Mouse (Mus musculus) neural tube, embryonic 15.5 days (tissue): ENCODE results near the gene Sfxn5. TPM values are rescaled to one million over a fixed set of nuclear protein-coding genes. Genes with fewer than 3 reads are reported as not detected.

Experiments
- ATAC-seq: fragments of 200-750 bp; cut with Nextera tagmentation; 2 replicates; pipeline ENCODE4 v1.8.0; 2017; ENCODE audit warnings: mild to moderate bottlenecking, moderate TSS enrichment, moderate library complexity; ENCODE audit not compliant: low FRiP score
- H3K27ac ChIP-seq: fragments of 300-500 bp; sonication (generic); replicated peaks from 2 replicates; pipeline ENCODE4 v1.5.1; 2015; ENCODE audit warnings: mild to moderate bottlenecking, inconsistent platforms
- H3K27me3 ChIP-seq: fragments of 300-500 bp; sonication (generic); replicated peaks from 2 replicates; pipeline ENCODE4 v1.6.1; 2015; ENCODE audit warnings: inconsistent platforms
- H3K36me3 ChIP-seq: fragments of 300-500 bp; sonication (generic); 2 replicates; pipeline ENCODE4 v1.6.1; 2015; ENCODE audit warnings: inconsistent platforms
- H3K4me1 ChIP-seq: fragments of 300-500 bp; sonication (generic); 2 replicates; pipeline ENCODE4 v1.6.1; 2015; ENCODE audit warnings: inconsistent platforms
- H3K4me2 ChIP-seq: fragments of 300-500 bp; sonication (generic); 2 replicates; pipeline ENCODE4 v1.6.1; 2015; ENCODE audit warnings: inconsistent platforms, mild to moderate bottlenecking, moderate library complexity
- H3K4me3 ChIP-seq: fragments of 300-500 bp; sonication (generic); replicated peaks from 2 replicates; pipeline ENCODE4 v1.5.1; 2015; ENCODE audit warnings: mild to moderate bottlenecking, inconsistent platforms
- H3K9ac ChIP-seq: fragments of 300-500 bp; sonication (generic); replicated peaks from 2 replicates; pipeline ENCODE4 v1.6.1; 2015; ENCODE audit warnings: mild to moderate bottlenecking, inconsistent platforms
- H3K9me3 ChIP-seq: fragments of 300-500 bp; sonication (generic); replicated peaks from 2 replicates; pipeline ENCODE4 v1.6.1; 2016; ENCODE audit warnings: inconsistent platforms
- WGBS: fragments of 180-500 bp; shearing (Covaris S2); methylation state at CpG from one replicate; pipeline ENCODE4 v1.1.7; 2015; ENCODE audit warnings: mixed read lengths; 5-methylcytosine and 5-hydroxymethylcytosine counted together
- polyA plus RNA-seq: library from polyadenylated mRNA; unstranded; fragments of >200 nt; fragmentation: Nextera tagmentation; extraction: Ambion mirVana; gene quantifications from 2 replicates; pipeline ENCODE4 v1.2.1, GENCODE M21; 2015

Sfxn5 gene
- 38.4 and 39.3 TPM in 2 replicates for polyA plus RNA-seq

- H3K4me1 ChIP-seq = peaks cover 22% of the 10 kb centered on the region
- peak within 1 kb of the TSS; percentile 79 for H3K4me3 ChIP-seq
- no peaks in the 10 kb centered on the region for H3K9me3 ChIP-seq
- peak within 1 kb of the TSS; percentile 98 for H3K4me2 ChIP-seq
- H3K27me3 ChIP-seq = peaks cover 5% of the 10 kb centered on the region; the same call in 1 of the 2 replicates
- peak within 1 kb of the TSS; percentile 98 for H3K27ac ChIP-seq
- H3K9ac ChIP-seq = peak within 1 kb of the TSS; percentile 92
- ATAC-seq = peak; percentile 97
- H3K36me3 ChIP-seq = peaks cover 13% of the 10 kb centered on the region
- WGBS = under 1% methylated on average over 49 of the region's 49 CpGs
Measured at GRCm38 (mm10) chr6:85333000-85333669, at the start of gene Sfxn5. TSS of gene Sfxn5 (minus strand) at chr6:85333422.

- ATAC-seq = no peak
- no peak overlapping the region for H3K4me3 ChIP-seq
- no peak overlapping the region for H3K27ac ChIP-seq
- H3K9me3 ChIP-seq = no peaks in the 10 kb centered on the region
- no peak overlapping the region for H3K4me2 ChIP-seq
- H3K9ac ChIP-seq = no peak overlapping the region
- peaks cover 6% of the 10 kb centered on the region; the same call in 1 of the 2 replicates for H3K4me1 ChIP-seq
- H3K27me3 ChIP-seq = no peaks in the 10 kb centered on the region; the same call in 1 of the 2 replicates
- H3K36me3 ChIP-seq = no peaks in the 10 kb centered on the region
- 85% methylated on average over 2 of the region's 2 CpGs for WGBS
Measured at GRCm38 (mm10) chr6:85382791-85383190, 49.6 kb upstream of the Sfxn5 start.

GRCm38 (mm10) chr6:85381648-85382020 lies 48.4 kb upstream of the Sfxn5 start:
- Histone ChIP-seq H3K4me3 (no peak overlapping the region), H3K27me3 (no peaks in the 10 kb centered on the region; the same call in 1 of the 2 replicates), H3K4me1 (peaks cover 6% of the 10 kb centered on the region; the same call in 1 of the 2 replicates), H3K4me2 (no peak overlapping the region), H3K36me3 (no peaks in the 10 kb centered on the region), H3K9ac (no peak overlapping the region), H3K27ac (no peak overlapping the region), H3K9me3 (no peaks in the 10 kb centered on the region)
- 84% methylated on average over 10 of the region's 10 CpGs for WGBS
- no peak for ATAC-seq

GRCm38 (mm10) chr6:85380901-85381647 lies 47.9 kb upstream of the Sfxn5 start:
- no peaks in the 10 kb centered on the region for H3K36me3 ChIP-seq
- 23% methylated on average over 17 of the region's 17 CpGs for WGBS
- no peak overlapping the region for H3K4me3 ChIP-seq
- peaks cover 6% of the 10 kb centered on the region; the same call in 1 of the 2 replicates for H3K4me1 ChIP-seq
- H3K9me3 ChIP-seq = no peaks in the 10 kb centered on the region
- no peak overlapping the region for H3K27ac ChIP-seq
- no peaks in the 10 kb centered on the region for H3K27me3 ChIP-seq
- no peak overlapping the region for H3K9ac ChIP-seq
- peak overlapping the region; percentile 31 for H3K4me2 ChIP-seq
- ATAC-seq = no peak

- no peak overlapping the region for H3K27ac ChIP-seq
- no peak overlapping the region for H3K9ac ChIP-seq
- no peaks in the 10 kb centered on the region for H3K36me3 ChIP-seq
- H3K4me1 ChIP-seq = peaks cover 8% of the 10 kb centered on the region; the same call in 1 of the 2 replicates
- ATAC-seq = no peak
- H3K9me3 ChIP-seq = no peaks in the 10 kb centered on the region
- no peak overlapping the region for H3K4me3 ChIP-seq
- peak overlapping the region; percentile 31 for H3K4me2 ChIP-seq
- 28% methylated on average over 10 of the region's 10 CpGs for WGBS
- no peaks in the 10 kb centered on the region for H3K27me3 ChIP-seq
Measured at GRCm38 (mm10) chr6:85380201-85380900, 47.1 kb upstream of the Sfxn5 start.

DNA sequence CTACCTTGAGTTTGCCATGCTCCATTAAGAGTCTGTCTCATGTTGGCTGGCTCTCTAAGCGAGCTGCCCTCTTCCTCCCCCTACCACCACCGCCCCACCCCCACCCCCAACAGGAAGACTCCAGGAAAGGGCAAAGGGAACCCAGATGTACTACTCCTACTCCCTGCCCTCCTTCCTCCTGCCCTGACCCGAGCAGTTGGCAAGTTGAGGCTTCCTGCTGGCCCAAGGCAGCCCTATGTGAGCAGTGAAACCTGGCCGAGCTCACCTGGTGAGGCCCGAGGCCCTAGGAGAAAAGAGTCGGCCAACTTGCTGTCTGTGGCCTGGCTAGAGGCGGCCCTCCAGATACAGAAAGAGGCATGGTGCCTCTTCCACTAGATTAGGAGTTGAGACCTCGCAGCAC lies 45.4 kb upstream of the Sfxn5 start:
- Histone ChIP-seq H3K4me3 (no peak overlapping the region), H3K9ac (no peak overlapping the region), H3K27ac (no peak overlapping the region), H3K4me1 (peaks cover 15% of the 10 kb centered on the region), H3K27me3 (no peaks in the 10 kb centered on the region), H3K9me3 (no peaks in the 10 kb centered on the region), H3K4me2 (no peak overlapping the region), H3K36me3 (no peaks in the 10 kb centered on the region)
- ATAC-seq = no peak
- WGBS = 66% methylated on average over 8 of the region's 8 CpGs

GRCm38 (mm10) chr6:85377876-85378275 lies 44.7 kb upstream of the Sfxn5 start:
- Histone ChIP-seq H3K4me1 (peaks cover 22% of the 10 kb centered on the region), H3K9ac (no peak overlapping the region), H3K27me3 (no peaks in the 10 kb centered on the region), H3K36me3 (no peaks in the 10 kb centered on the region), H3K4me2 (no peak overlapping the region), H3K27ac (no peak overlapping the region), H3K4me3 (no peak overlapping the region), H3K9me3 (no peaks in the 10 kb centered on the region)
- no peak for ATAC-seq
- WGBS = 43% methylated on average over 5 of the region's 5 CpGs

DNA sequence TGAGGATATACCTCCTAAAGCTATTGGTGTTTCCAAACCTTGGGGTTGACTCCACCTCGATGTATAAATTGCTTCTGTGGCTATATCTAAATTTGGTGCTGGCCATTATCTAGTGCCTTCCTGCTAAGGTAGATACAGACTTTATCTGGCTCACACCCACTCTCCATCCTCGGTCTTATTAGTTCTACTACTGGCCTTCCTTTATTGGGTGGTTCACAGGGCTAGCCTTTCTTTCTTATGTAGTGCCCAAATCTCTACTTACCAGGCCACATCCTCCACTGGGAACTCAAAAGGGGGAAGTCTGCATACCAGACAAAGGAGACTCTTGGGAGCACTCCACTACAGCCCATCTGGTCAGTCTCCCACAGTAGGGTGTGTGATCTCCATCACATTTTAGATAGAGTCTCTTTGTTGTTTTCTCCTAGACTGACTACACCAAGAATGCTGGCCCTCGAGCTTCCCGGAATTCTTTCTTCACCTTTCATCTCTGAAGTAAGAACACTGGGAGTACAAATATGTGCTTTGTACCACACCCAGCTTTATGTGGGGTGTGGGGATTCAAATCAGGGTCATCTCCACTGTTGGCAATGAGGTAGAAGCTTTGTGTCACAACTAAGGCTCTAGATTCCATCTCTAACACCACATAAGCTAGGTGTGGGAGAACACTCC lies 44.0 kb upstream of the Sfxn5 start:
- no peaks in the 10 kb centered on the region for H3K9me3 ChIP-seq
- no peaks in the 10 kb centered on the region for H3K36me3 ChIP-seq
- 72% methylated on average over 4 of the region's 4 CpGs for WGBS
- no peaks in the 10 kb centered on the region for H3K27me3 ChIP-seq
- H3K4me3 ChIP-seq = no peak overlapping the region
- no peak for ATAC-seq
- peaks cover 29% of the 10 kb centered on the region for H3K4me1 ChIP-seq
- no peak overlapping the region for H3K4me2 ChIP-seq
- H3K27ac ChIP-seq = no peak overlapping the region
- no peak overlapping the region for H3K9ac ChIP-seq

GRCm38 (mm10) chr6:85374734-85375114 lies 41.5 kb upstream of the Sfxn5 start:
- H3K4me2 ChIP-seq = peak overlapping the region; percentile 68
- 0% methylated on average over 19 of the region's 19 CpGs for WGBS
- peak; percentile 98 for ATAC-seq

GRCm38 (mm10) chr6:85373951-85374733 lies 40.9 kb upstream of the Sfxn5 start, which contains the start of gene Rab11fip5:
TSS of gene Rab11fip5 (minus strand) at chr6:85374634.
- no peaks in the 10 kb centered on the region for H3K9me3 ChIP-seq
- H3K27me3 ChIP-seq = no peaks in the 10 kb centered on the region
- H3K4me2 ChIP-seq = peak within 1 kb of the TSS; percentile 68
- H3K4me1 ChIP-seq = peaks cover 53% of the 10 kb centered on the region
- H3K4me3 ChIP-seq = peak within 1 kb of the TSS; percentile 77
- 0 out of 2 replicates have a peak, but pooled peaks cover 2% of the 10 kb centered on the region for H3K36me3 ChIP-seq
- peak within 1 kb of the TSS; percentile 85 for H3K27ac ChIP-seq
- H3K9ac ChIP-seq = peak within 1 kb of the TSS; percentile 88
- peak; percentile 51 for ATAC-seq
- WGBS = 1% methylated on average over 74 of the region's 80 CpGs

More at GRCm38 (mm10) chr6:85374734-85375114, 41.5 kb upstream of the Sfxn5 start:
- Histone ChIP-seq H3K27me3 (no peaks in the 10 kb centered on the region), H3K4me3 (peak overlapping the region; percentile 77), H3K36me3 (0 out of 2 replicates have a peak, but pooled peaks cover 2% of the 10 kb centered on the region), H3K4me1 (peaks cover 47% of the 10 kb centered on the region), H3K27ac (peak overlapping the region; percentile 85), H3K9me3 (no peaks in the 10 kb centered on the region), H3K9ac (peak overlapping the region; percentile 88)
